Mouse (Mus musculus): Measurements from ENCODE around the gene Foxg1.

The Foxg1 gene

DNA sequence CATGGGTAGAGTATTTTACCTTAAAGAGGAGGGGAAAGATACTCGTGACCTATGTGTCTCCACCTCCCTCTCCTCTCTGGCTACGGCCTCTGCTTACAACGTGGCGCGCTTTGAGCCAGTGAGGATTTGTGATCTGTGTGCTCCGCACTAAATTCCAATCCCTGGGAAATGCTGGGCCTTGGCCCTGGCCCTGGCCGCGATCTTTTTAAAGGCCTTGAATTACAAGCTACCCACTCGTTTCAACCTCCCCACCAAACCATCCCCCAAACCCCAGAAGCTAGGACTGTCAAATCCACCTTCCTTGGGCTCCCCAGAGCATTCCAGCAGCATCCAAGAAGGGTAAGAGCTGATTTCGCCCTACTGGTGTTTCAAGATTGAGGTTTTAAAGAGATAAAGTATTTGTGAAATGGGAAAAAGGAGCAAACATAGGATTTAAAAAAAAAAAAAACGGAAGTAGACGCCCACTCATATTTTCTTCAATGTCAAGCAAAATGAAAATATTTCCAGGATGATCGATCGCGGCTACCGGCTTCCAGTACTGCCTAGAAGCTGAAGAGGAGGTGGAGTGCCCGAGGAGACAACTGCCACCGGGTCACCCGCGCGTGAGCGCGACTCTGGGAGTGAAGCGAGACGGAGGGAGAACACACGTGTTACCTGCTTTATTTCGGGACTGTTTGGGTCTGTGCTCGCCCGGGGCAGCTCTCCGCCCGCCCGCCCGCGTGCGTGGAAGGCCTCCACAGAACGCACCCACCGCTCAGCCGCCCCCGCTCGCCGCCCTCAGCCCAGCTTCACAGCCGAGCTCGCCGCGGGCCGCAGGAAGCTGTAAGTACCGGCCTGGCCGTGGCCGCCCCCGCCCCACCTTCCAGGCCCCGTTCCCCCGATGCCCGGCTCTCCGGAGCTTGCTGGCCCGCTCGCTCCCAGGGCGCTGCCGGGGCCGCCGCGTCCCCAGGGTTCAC is at the start of gene Foxg1:
Foxg1 (plus strand) TSS at position 96 of the 956 bp plus-strand sequence.
- DNase-seq (ENCODE audit: low spot score) = no peak

DNA sequence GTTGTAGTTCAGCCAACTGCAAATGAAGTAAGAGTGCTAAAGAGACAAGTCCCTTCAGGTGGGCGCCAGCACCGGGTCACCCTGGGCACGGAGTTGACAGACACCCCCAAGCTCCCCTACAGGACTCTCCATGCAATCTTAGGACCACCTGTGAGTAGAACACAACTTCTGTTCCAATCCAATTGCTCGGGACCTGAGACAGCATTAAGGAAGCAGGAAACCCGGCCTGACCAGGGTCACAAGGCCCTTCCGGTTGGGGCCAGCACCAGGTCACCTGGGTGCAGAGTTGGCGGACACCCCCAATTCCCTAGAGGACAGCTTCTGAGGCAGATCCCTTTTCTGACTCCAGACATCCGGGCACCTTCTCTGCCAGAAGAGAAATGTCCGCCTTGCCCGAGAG is 32.8 kb upstream of the Foxg1 start:
- DNase-seq (ENCODE audit: low spot score) = no peak

DNA sequence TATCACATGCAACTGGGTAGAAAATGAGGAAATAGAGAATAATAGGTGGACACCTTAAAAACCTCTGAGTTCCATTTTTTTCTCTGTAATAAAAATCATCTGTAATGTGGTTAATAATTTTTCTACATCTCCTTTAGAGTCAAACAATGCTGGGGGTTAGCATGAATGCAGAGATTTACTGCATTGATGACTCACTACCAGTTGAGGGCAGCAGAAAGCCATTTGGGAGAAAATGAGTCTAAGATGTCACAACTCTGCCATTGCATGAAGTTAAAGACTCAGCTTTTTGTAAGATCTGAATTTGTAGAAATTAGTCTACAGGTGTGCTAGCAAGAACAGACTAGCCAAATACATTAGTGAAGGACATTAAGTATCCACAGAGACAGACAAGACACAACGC is 13.5 kb upstream of the Foxg1 start:
- DNase-seq (ENCODE audit: low spot score) = no peak

DNA sequence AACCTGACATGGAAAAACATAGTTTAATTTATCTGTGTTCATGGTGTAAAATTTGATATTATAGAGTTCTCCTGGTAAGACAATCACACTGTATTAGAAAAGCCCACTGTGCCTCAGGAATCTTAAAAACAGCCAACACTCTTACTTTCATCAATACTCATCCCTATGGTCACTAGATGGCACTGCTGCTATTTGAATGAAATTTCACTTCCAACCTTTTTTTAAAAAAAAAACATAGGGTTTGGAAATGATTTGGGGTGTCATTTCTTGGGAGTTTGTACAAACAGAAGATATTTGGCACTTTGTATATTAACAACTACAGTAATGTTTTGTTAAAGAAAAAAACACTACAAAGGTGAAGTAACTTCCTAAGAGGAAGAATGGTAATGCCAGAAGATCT is 10.3 kb upstream of the Foxg1 start:
- no peak for DNase-seq (ENCODE audit: low spot score)

DNA sequence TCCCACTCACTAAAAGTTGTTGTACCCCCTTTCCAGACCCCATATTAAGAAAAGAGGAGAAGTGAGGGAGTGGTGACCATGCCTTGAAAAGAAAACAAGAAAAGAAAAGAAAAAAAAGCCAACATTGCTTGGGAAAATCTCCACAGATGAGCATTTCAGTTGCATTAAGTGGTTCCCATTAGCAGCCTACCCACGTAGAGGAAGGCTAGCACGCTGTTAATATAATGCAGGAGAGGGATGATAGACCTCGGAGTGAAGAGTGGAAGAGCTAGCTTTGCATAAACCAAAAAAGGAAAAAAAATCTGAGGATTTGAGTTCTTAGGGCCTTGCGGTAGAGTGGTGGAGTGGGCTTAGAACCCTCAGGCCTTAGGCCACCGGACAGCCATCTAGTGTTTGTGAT is 9.3 kb upstream of the Foxg1 start:
- no peak for DNase-seq (ENCODE audit: low spot score)

DNA sequence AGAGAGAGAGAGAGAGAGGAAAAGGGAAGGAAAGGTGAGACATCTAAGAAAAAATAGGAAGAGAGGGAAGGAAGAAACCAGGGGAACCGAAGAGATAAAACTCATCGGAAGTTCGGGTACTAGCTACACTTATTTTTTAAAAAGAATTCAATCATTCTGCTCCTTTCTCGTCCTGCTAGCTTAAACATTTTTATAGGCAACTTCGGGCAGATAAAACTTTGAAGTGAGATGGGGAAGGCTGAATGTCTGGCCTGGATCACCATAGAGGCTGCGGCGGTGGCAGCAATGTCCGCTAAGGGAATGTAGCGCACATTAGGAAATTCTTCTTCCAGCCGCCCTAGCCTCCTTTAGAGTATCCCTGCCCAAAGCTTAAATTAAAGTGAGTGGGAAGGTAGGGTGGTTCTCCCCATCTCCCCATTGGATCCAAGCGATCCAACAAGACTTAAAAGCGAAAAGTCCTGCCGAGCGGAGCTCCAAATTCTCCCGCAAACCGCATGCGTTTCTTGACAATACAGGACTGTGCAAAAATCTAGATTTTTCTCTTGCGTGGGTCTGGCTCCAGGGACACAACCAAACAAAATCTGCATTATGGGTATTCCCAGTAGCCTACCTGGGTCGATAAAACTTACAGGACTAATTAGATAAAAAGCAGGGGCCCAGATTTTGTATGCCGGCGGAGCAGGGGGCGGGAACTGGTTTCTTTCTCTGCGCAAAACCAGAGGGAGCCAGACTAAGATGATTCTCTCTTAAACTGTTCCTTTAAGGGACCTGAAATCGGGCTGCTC is 8.4 kb upstream of the Foxg1 start:
- DNase-seq (ENCODE audit: low spot score) = no peak

DNA sequence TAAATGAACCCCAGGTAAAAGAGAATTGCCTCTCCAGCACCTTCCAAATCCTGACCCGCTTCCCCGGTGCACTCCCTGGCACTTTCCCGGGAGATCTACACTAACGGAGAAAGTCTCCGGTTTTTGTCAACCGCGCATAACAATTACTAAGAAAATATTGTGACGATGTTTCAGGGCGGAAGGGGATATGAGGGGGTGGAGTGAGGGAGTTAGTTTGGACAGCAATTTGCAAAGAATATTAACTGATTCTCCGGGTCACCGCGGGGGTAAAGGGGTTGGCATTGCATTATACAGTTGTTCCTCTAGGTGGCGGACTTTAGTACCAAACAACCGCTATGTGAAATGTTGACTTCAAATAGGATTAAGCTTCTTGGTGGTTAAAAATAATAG is 7.9 kb upstream of the Foxg1 start:
- DNase-seq (ENCODE audit: low spot score) = no peak

DNA sequence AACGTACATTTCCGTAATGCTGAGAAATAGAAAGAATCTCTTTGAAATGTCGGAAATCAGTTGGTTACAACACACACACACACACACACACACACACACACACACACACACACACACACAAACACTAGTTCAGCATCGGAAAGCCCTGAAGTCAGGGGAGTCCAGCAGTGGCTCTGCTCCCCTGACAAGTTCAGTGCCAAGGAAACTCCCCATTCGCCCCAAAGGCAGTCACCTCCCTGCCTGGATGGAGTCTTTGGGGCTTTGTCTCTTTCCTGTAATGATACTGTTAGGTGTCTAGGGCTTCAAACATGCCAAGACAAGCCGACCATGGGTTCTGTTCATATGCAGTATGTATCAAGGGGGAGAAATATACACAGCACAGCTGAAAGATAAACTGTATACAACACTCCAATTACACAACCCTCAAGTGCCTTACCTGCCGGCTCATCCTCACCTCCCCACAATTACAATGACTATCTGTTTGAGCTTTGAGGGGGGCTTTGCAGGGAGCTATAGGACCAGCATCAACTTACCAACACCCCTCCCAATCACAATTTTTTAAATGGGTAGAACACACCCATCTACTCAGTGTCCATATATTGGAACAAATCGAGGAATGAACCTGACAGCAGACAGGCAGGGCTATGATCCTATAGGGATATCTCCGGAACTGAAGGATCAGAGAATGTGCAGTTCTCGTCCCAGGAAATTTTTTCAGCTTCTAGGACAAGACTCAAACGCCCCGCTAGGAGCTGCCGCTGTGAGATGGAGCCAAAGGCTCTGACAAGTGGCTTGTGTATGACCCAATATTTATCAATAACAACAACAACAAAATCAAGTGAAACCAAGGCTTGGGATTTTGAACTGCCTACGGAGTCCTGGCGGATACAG is 6.8 kb upstream of the Foxg1 start:
- no peak for DNase-seq (ENCODE audit: low spot score)

DNA sequence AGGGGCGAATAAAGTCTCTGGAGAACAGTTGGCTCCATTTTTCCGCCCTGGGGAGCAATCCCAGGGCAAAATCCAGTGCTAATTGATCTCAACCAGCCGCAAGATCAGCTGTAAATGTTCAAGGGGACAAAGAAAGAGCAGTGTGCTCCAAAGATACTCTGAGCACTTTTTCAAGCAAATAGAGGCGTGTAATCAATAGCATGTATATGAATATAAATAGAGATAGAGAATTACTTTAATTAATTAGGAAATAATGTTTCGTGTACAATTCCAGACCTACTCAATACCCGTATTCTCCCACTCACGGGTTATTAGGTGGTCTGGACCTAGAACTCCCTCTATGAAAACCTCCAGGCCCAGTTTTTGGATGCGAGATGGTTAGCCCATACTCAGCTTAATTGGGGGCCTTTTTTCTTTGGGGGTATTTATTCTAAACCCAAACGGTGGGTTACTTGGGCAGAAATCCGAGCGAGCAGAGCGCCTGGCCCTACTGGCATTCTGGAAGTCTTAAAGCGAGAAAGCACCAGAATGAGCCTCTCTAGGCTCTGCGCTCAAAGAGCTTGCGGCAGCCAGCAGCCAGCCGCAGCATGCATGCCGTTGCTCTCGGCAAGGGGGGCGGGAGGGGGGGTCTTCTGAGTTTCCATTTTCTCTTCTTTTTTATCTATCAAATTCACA is 6.0 kb upstream of the Foxg1 start:
- DNase-seq (ENCODE audit: low spot score) = no peak

DNA sequence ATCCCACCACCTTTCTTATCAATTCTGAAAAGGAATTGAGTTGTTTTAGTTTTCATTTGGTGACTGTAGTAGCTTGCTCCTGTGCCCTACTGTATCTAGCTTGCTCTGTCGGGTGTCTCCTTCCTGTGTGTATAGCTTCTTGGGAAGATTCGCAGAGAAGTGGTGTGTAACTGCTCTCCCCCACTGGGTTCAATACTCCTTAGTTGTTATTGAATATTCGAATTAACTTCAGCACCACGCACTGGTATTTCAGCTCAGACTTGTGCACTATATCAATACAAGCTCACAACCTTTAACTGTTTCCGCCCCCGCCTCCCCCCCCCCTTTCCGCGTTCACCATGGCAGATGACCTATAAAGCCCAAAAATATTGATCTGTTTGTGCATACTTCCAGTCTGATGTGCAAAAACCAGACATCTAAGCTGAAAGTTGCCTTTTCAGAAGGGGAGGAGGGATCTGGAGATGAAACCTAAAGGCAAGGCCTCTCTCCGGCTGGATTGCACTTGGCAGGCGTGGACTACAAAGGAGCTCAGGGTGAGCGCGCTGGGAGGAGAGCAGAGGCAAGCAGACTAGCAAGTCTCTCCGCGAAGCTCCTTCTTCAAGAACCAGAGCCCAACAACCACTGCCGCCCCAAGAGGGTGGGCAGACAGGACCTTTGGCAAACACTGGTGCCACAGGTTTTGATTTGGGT is 5.0 kb upstream of the Foxg1 start:
- no peak for DNase-seq (ENCODE audit: low spot score)

DNA sequence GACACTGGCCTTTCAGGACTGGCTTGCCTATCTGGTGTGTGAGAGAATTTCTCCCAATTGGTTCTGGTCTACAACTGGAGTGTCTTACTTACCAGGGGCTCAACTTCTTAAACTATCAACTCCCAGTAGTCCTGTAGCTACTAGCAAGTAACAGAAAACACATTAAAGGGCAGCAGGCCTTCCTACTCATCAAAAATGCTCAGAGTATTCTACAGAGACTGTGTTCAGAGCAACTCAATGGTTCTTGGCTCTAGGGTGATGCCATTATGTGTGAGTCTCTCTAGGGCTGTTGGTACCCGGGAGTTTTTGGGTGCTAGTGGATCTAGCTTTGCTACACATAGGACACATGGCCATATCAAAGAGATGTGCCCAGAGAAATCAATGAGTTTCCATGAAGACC is 3.5 kb upstream of the Foxg1 start:
- no peak for DNase-seq (ENCODE audit: low spot score)

DNA sequence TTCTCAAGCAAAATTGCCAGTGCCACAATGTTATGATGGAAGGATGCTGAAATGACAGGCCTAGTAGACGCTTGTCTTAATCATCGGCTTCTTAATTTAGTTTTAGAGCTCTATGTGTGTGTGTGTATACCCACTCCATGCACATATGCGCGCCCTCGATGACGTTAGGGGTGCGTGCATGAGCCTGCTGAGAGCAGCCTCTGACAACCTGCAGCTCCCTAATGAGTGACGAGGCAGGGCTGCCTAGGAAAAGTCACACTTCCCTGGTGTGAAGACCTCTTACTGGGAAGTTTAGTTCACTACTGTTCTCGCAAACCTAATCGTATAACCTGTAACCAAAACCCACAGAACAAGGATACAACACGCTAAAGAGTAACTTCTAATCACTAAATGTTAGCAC is 3.0 kb upstream of the Foxg1 start:
- DNase-seq (ENCODE audit: low spot score) = no peak

DNA sequence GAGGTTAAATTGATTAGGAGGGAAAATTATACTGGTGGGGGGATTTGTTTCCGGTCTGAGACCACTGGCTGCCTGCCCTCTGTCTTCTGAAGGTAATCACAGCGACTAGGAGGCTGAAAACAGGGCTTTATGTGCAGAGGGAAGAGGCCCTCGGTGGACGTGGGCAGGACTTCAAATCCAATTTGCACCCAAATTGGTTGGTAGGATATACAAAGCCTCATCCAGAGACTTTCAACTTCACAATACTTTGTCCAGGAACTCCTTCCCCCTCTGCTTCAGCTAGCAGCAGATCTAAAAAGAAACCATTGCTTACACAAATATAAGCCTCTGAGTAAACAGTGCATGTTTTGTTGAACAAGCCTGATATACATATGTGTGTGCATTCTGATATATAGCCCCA is 2.0 kb upstream of the Foxg1 start:
- no peak for DNase-seq (ENCODE audit: low spot score)

DNA sequence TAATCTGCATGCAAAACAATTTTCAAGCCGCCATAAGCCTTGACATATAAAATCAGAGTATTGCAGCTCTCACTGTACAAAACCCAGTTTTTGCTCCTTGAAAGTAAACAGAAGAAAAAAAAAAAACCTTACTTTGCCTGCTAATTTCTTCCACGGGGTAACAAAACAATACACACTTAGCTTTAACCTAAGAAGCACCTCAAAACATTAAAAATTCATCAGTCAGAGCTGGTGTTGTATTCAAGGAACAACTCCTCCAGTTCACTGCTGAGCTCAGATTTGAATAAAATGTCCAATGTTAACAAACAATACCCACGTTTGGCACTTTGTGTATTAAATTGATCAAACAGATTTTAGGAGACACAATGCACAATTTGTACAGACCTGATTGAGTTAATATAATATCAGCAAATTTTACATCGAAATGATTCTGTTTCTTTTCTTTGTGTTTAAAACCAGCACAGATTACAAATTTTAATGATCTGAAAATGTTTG is 1.4 kb upstream of the Foxg1 start:
- DNase-seq (ENCODE audit: low spot score) = no peak

DNA sequence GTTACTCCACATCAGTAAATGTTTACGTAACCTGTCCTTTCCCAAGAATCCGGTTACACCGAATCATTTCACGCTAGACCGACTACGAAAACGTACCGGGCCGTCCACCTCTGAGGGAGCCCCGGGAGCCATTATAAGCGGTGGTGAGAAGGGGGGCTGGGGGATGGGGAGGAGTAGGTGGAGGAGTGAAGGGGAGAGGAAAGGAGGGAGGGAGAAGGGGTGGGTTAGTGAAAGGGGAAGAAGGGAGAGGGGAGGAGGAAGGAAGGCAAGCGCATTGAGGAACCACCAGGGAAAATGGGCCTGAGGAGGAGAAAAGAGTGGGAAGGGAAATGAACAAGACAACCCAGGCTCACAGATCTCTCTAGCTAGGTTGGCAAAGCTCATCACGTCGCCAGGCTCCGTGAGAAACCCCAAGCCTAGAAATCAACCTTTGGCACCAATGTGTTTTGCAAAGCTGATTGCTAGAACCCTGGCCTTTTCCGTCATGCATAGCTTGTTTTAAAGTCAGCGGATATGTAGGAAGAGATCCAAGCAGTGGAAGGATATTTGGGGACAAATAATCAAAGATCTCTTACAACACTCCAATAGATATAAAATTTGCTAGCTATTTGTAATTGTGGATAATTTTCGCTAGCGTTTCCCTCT is 617 bp upstream of the Foxg1 start:
- no peak for DNase-seq (ENCODE audit: low spot score)

DNA sequence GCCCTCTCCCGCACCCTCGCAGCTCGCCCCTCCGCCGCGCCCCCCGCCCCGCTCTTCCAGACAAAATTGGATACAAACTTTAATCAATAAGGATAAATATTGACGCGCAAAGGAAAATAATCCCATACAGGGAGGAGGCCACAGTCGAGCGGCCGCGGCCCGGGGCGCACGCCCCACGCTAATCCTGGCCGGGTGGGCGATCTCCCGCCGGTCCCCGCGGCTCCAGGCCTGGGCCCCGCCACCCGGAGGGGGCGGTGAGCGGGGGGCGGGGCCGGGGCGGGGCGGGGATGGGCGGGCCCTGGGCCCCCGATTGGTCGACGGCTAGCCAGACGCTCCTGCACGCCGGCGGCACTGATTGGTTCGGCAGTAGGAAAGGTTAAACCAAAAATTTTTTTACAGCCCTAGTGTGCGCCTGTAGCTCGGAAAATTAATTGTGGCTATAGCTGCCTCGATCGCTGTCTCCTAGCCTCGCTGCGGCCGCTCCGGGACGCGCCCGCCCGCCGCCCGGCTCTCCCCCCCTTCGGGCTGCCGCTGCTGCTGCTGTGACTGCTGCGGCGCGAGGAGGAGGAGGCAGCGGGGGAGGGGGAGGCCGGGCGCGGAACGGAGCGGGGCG is 1.2 kb downstream of the Foxg1 start:
- DNase-seq (ENCODE audit: low spot score) = no peak

DNA sequence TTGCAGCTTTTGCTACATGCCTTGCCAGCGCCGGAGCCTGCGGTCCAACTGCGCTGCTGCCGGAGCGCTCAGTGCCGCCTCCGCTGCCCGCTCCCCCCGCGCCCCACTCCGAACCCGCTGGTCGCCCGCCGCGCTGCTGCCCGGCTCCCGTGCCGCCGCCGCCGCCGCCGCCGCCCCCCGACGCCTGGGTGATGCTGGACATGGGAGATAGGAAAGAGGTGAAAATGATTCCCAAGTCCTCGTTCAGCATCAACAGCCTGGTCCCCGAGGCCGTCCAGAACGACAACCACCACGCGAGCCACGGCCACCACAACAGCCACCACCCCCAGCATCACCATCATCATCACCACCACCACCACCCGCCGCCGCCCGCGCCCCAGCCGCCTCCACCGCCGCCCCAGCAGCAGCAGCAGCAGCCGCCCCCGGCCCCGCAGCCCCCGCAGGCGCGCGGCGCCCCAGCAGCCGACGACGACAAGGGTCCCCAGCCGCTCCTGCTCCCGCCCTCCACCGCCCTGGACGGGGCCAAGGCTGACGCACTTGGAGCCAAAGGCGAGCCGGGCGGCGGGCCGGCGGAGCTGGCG is 1.9 kb downstream of the Foxg1 start:
- DNase-seq (ENCODE audit: low spot score) = no peak

DNA sequence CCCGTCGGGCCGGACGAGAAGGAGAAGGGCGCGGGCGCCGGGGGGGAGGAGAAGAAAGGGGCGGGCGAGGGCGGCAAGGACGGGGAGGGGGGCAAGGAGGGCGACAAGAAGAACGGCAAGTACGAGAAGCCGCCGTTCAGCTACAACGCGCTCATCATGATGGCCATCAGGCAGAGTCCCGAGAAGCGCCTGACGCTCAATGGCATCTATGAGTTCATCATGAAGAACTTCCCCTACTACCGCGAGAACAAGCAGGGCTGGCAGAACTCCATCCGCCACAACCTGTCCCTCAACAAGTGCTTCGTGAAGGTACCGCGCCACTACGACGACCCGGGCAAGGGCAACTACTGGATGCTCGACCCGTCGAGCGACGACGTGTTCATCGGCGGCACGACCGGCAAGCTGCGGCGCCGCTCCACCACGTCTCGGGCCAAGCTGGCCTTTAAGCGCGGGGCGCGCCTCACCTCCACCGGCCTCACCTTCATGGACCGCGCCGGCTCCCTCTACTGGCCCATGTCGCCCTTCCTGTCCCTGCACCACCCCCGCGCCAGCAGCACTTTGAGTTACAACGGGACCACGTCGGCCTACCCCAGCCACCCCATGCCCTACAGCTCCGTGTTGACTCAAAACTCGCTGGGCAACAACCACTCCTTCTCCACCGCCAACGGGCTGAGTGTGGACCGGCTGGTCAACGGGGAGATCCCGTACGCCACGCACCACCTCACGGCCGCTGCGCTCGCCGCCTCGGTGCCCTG is 2.6 kb downstream of the Foxg1 start, which contains the start of gene Gm43517:
Gm43517 (plus strand) TSS at position 299 of the 755 bp plus-strand sequence.
- no peak for DNase-seq (ENCODE audit: low spot score)

DNA sequence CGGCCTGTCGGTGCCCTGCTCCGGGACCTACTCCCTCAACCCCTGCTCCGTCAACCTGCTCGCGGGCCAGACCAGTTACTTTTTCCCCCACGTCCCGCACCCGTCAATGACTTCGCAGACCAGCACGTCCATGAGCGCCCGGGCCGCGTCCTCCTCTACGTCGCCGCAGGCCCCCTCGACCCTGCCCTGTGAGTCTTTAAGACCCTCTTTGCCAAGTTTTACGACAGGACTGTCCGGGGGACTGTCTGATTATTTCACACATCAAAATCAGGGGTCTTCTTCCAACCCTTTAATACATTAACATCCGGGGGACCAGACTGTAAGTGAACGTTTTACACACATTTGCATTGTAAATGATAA is 3.2 kb downstream of the Foxg1 start:
- no peak for DNase-seq (ENCODE audit: low spot score)
